Mouse (Mus musculus) heart, postnatal 25 days (tissue): ENCODE measurements around the gene Luc7l3. TPM values are rescaled to one million over a fixed set of nuclear protein-coding genes. Genes with fewer than 3 reads are reported as not detected.

ENCODE experiments used
- DNase-seq: peaks from one replicate; pipeline ENCODE4 v3.0.0; 2022; ENCODE audit warnings: low spot score
- intact Hi-C: fragments of 180-260 bp; cut with DNase I; formaldehyde crosslinking; loops from one replicate; pipeline ENCODE4 v1.15.1; 2025
- total RNA-seq, 2 experiments: library from RNA; stranded (reverse); gene quantifications; 2 replicates each; pipeline ENCODE4 v1.2.3; 2021

The Luc7l3 gene
- total RNA-seq, 2 experiments from 2014 or later: 31.4 to 37.7 TPM

DNA sequence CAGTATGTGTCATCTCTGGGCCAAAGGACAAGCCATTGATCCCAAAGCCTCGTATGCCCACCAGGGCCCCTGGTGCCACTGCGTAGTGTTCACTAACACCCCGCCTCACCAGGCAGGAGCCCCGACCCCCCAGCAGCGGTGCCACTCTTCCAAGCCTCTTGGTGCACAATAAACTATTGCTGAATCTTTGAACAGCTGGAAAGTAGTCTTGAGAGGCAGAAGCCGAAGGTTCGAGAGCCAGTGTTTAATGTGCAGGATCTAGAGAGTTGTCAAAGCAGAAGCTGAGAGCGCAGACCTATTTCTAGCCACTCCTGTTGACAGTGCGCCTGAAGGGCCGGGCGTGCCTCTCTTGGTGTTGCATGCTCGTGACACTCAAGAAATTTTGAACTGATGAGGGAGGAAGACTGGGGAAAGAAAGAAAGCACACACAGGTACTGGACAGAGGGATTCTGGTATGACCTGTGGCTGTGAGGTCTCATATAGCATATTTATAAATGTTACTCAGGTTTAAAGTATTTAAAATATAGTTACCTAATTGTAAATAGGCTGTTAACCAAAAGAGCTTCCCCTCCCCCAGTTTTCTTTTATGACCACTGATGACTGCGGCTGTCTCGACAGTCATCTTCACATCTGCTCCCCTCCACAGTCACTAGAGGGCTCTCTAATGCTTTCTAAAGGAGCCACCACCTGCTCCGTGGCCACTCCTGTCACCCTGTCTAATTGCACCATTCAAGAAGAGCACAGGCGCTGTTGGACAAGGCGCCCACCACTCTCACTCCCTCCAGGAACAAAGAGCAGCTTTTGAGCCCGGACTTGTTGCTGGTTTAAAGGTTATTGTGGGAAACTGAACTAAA, 18.2 kb upstream of the Luc7l3 start:
- DNase-seq: no peak
- intact Hi-C loops: loop anchor here (1.0 to 5.0 kb wide), 3 partner anchors 64 to 207 kb away; partner anchors contain the start of genes Rsad1 and Spata20

GRCm38 (mm10) chr11:94338347-94338746, 16.6 kb upstream of the Luc7l3 start:
- intact Hi-C loops: no loop called here
- no peak for DNase-seq

GRCm38 (mm10) chr11:94336551-94336950, 14.8 kb upstream of the Luc7l3 start:
- DNase-seq: no peak
- intact Hi-C loops: no loop called here

DNA sequence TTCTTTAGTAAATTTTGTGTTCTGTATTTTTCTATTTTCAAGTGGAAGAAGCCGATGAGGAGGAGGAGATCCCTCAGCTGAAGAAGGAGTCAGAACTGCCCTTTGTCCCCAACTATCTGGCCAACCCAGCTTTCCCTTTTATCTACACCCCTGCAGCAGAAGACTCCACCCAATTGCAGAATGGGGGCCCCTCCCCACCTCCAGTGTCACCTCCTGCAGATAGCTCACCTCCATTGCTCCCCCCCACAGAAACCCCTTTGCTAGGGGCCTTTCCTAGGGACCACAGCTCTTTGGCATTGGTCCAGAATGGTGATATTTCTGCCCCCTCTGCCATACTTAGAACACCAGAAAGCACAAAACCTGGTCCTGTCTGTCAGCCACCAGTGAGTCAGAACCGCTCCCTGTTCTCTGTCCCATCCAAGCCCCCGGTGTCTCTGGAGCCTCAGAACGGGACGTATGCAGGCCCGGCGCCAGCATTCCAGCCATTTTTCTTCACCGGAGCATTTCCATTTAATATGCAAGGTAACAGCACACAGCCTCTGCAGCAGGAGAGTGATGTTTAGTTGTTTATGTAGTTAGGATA, 12.7 kb upstream of the Luc7l3 start:
- intact Hi-C loops: no loop called here
- no peak for DNase-seq

GRCm38 (mm10) chr11:94332726-94333125, 10.9 kb upstream of the Luc7l3 start:
- intact Hi-C loops: no loop called here
- no peak for DNase-seq

DNA sequence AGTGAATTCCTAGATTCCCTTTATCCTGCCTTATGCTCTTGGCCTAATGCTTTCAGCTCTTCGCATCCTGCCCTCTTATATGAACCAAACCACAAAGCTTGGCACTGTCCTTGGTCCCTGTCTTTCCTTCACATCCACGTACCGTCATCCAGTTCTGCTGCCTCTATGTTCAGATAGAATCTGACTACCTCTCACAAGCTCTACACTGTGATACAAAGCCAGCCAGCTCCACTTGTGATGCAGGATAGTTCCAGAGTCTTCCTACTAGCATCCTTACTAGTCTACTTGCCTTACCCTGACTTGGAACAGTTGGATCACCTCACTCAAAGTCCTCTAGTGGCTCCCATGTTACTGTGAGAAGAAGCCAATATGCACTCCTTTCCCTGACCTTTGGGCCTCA, 8.4 kb upstream of the Luc7l3 start:
- intact Hi-C loops: no loop called here

DNA sequence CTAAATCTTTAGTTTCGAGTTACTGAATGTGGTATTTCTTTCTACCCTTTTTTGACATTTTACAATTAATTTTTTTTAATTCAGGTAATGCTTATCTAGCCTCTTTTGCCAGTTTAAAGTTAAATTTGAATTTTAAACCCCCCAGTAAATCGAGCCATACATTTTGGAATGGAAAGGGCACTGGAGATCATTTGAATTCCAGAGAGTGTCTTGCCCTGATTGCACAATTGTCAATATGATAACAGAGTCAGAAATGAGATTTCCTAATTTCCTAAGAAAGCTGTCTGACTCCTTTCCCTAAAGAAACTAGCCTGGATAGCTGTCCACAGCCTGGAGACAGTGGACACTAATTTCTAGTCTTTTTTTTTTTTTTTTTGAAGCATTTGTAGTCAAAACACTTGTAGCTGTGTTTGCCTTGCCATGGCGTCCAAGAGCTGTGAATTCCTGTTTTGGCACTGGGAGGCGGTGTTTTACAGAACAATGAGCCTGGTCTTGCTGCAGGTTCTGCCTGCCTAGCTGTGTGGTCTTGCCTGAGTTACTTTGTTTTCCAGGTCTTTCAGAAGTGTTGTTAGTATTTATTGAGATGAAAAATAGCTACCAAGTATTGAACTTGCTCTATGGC, 7.6 kb upstream of the Luc7l3 start:
- DNase-seq: no peak
- intact Hi-C loops: loop anchor here (2.0 to 5.0 kb wide), 2 partner anchors 75 to 117 kb away; partner anchors contain the start of gene Tob1

More for the DNA sequence above, 8.4 kb upstream of the Luc7l3 start:
- DNase-seq: no peak

GRCm38 (mm10) chr11:94328644-94329025, 6.8 kb upstream of the Luc7l3 start:
- DNase-seq: no peak
- intact Hi-C loops: loop anchor here (2.0 to 5.0 kb wide), 2 partner anchors 76 to 116 kb away; partner anchors contain the start of gene Tob1

- peak; percentile 93 for DNase-seq
- intact Hi-C loops: loop anchor here (2.0 to 5.0 kb wide), 2 partner anchors 77 to 116 kb away; partner anchors contain the start of gene Tob1
Observed at GRCm38 (mm10) chr11:94327693-94328643, 6.2 kb upstream of the Luc7l3 start, which contains the start of gene Ankrd40. Gene Ankrd40 (plus strand): TSS chr11:94328001.

DNA sequence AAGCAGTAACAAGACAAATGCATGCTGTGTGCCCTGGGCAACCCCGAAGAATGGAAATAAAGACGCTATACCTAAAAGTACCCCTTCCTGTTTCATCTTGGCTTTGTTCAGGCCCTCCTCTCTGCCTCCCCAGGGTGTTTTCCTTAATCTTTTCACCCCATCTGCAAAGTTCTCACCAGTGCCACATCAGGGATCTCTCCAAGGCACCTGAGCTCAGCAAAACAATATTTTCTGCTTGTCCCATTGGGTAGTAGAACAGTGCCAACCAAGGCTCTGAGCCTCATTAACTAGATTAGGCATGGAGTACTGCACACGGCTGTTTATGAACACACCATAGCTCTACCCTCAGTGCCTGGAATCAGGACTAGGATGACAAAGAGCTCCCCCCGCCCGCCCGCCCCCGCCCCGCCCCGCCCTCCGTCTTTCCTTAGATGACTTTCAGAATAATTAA, 5.2 kb upstream of the Luc7l3 start:
- DNase-seq: no peak
- intact Hi-C loops: loop anchor here (5.0 kb wide), 1 partner anchor 115 kb away; the partner anchor contains the start of gene Tob1

DNA sequence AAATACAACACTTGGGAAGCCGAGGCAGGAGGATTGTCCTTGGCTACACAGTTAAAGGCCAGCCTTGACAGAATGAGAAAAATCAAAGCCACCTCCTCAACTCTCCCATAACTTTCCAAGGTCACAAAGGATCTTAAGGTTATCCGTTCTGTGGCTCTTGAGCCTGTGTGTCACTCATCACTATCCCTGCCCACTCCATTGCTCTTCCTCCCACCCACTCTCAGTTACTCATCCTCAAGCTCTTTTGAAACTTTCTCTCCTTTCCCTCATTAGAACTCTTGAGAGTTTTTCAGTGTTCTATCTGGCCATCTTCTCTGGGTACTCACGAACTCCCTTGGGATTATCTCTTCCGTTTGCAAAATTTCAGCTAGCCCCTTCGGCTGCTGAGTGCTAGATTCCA, 2.8 kb upstream of the Luc7l3 start:
- intact Hi-C loops: loop anchor here (5.0 kb wide), 1 partner anchor 112 kb away; the partner anchor contains the start of gene Tob1
- no peak for DNase-seq

- no peak for DNase-seq
- intact Hi-C loops: no loop called here
Observed at GRCm38 (mm10) chr11:94323271-94323925, 1.6 kb upstream of the Luc7l3 start.

DNA sequence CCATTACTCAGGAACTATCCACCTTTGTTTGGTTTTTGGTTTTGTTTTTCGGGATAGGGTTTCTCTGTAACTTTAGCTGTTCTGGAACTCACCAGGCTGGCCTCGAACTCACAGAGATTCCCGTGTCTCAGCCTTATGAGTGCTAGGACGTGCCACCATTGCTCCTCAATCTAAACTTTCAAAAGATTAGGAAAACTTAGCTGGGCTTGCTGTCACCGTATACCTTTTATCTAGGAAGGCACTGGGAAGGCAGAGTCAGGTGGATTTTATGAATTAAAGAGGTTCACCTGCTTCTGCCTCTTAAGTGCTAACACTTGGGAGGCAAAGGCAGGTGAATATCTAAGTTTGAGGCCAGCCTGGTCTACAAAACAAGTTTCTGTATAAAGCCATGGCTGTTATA, 848 bp upstream of the Luc7l3 start:
- intact Hi-C loops: no loop called here

DNA sequence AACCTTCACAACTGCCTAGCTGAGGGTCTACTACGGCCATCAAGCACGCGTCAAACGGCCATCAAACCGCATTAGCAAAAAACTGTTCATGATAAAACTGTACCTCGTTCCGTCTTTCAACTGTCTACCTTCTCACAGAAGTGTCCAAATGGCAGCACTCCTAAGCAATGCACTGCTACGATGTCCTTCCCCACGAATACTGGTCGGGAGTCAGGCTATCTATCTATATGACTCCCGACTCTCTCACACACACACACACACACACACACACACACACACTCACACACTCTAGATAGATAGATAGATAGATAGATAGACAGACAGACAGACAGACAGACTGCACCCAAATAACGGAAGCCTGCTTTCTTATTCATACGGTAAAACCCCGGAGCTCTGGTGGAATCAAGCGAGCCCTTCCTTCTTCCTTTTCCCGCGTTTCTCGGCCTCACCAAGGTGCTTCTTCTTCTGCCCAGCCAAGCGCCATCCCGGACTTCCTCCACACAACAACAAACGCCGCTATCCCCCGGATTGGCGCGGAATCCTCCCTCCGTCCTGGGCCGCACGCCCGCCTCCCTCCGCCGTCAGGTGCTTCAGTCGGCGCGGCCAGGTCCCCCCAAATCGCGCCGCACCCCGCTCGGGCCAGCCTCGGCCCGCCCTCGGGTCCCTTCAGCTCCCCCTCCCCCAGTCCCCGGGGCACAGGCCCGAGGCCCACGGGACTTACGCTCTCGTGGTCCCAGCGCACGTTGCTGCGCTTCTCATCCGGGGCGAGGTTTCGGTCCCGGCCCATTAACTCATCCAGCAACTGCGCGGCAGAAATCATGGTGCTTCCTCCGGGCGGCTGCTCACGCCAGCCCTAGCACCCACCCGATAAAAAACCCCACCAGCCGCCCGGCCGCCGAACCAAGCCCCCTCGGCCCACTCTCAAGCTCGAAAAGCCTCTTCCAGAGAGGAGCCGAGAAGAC, 538 bp downstream of the Luc7l3 start:
- no peak for DNase-seq
- intact Hi-C loops: no loop called here

More for the DNA sequence above, 848 bp upstream of the Luc7l3 start:
- no peak for DNase-seq

DNA sequence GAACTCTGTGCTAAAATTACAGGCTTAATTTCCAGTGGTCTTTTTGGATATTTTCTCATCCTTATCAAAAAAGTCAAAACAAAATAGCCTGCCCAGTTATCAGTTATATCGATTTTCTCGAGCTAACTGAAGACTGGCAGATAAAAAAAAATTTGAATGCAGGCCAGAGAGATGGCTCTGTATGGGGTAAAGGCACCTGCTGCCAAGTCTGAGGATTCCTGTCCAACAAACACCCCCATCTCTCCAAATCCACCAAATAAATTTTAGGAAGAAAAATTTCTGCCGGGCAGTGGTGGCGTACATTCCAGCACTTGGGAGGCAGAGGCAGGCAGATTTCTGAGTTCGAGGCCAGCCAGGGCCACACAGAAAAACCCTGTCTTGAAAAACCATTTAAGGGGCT, 3.7 kb downstream of the Luc7l3 start:
- intact Hi-C loops: no loop called here

GRCm38 (mm10) chr11:94317515-94317914, 4.3 kb downstream of the Luc7l3 start:
- intact Hi-C loops: no loop called here
- no peak for DNase-seq

More for the DNA sequence above, 3.7 kb downstream of the Luc7l3 start:
- no peak for DNase-seq

GRCm38 (mm10) chr11:94317014-94317413, 4.8 kb downstream of the Luc7l3 start:
- DNase-seq: no peak
- intact Hi-C loops: no loop called here

DNA sequence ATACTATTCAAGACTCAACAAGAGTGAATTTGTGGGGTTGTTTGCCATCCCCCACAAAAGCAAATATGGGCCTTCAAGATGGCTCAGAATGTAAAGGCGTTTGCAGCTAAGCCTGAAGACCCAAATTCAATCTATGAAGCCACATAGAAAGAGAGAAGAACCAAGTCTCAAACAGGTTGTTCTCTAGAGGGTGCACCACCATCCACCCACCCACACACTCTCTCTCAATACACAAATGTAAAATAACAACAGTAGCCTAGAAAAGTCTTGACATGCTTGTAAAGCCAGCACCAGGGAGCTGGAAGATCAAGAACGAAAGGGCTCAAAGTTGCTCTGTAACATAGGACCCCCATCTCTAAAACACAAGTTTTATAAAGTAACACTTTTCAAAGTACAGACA, 5.3 kb downstream of the Luc7l3 start:
- intact Hi-C loops: no loop called here

More for the DNA sequence above, 5.3 kb downstream of the Luc7l3 start:
- DNase-seq: no peak
